Mouse (Mus musculus) midbrain, embryonic 11.5 days (tissue): ENCODE data around the gene Hoxa6. TPM values are rescaled to one million over a fixed set of nuclear protein-coding genes. Genes with fewer than 3 reads are reported as not detected.

Experiments used
- ATAC-seq: fragments of 200-750 bp; cut with Nextera tagmentation; 2 replicates; pipeline ENCODE4 v1.8.0; 2017; ENCODE audit warnings: moderate TSS enrichment, moderate library complexity; ENCODE audit not compliant: low FRiP score
- DNase-seq: peaks from one replicate; pipeline ENCODE4 v3.0.0; 2015; ENCODE audit warnings: low spot score; ENCODE audit errors: missing footprints
- H3K27ac ChIP-seq: fragments of 300-500 bp; sonication (generic); 2 replicates; pipeline ENCODE4 v1.5.1; 2014; ENCODE audit warnings: low read depth, low read length
- H3K27me3 ChIP-seq: fragments of 300-500 bp; sonication (generic); 2 replicates; pipeline ENCODE4 v1.6.1; 2014; ENCODE audit warnings: mild to moderate bottlenecking, low read length, moderate library complexity, mixed read lengths; ENCODE audit not compliant: control insufficient read depth, insufficient read depth
- H3K36me3 ChIP-seq: fragments of 300-500 bp; sonication (generic); 2 replicates; pipeline ENCODE4 v1.6.1; 2014; ENCODE audit warnings: mild to moderate bottlenecking, low read length, moderate library complexity, mixed read lengths; ENCODE audit not compliant: control insufficient read depth, insufficient read depth
- H3K4me1 ChIP-seq: fragments of 300-500 bp; sonication (generic); 2 replicates; pipeline ENCODE4 v1.6.1; 2014; ENCODE audit warnings: low read length; ENCODE audit not compliant: control insufficient read depth, insufficient read depth
- H3K4me2 ChIP-seq: fragments of 300-500 bp; sonication (generic); 2 replicates; pipeline ENCODE4 v1.6.1; 2014; ENCODE audit warnings: mild to moderate bottlenecking, moderate library complexity
- H3K4me3 ChIP-seq: fragments of 300-500 bp; sonication (generic); 2 replicates; pipeline ENCODE4 v1.5.1; 2014; ENCODE audit warnings: low read depth, low read length
- H3K9ac ChIP-seq: fragments of 300-500 bp; sonication (generic); 2 replicates; pipeline ENCODE4 v1.6.1; 2014; ENCODE audit warnings: low read length
- H3K9me3 ChIP-seq: fragments of 300-500 bp; sonication (generic); 2 replicates; pipeline ENCODE4 v1.6.1; 2016; ENCODE audit warnings: low read length; ENCODE audit not compliant: control insufficient read depth
- WGBS: fragments of 180-500 bp; shearing (Covaris S2); extraction: QIAGEN DNeasy Blood & Tissue Kit; methylation state at CpG from one replicate; pipeline ENCODE4 v1.1.7; 2014; 5-methylcytosine and 5-hydroxymethylcytosine counted together
- polyA plus RNA-seq: library from polyadenylated mRNA; unstranded; fragments of >200 nt; fragmentation: Nextera tagmentation; extraction: Ambion mirVana; gene quantifications from 2 replicates; pipeline ENCODE4 v1.2.1, GENCODE M21; 2014

Gene Hoxa6
- polyA plus RNA-seq: not detected in 2 replicates

DNA sequence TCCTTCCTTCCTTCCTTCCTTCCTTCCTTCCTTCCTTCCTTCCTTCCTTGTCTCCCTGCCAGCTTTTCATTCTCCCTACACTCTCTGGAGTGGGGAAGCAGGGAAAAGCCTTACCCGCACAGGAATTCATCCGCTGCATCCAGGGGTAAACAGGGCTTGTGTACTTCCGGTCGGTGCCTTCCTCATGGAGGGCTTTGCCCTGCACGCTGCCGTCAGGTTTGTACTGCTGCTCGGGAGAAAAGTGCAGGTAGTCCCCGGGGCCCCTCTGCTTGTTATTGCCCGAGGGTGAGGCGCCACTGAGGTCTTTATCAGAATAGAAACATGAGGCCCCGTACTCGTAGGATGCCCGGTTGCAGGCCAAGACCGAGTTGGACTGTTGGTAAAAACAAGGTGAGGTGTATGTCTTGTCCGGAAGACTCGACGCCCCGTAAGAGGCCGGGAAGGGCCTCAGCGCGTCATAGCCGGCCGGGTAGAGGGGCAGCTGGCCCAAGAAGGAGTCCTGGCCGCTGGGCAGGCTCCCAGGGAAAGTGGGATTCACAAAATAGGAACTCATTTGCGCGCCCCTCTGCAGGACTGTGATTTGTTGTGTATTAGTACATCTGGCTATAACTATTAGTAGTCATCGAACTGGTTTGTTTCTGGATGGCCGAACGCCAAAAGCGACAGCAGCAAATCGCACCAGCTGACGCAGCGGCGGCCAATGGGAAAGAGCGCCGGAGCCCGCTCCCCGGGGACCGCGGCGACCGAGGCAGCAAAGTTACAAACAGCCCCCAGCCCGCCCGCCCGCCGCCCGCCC, at the start of gene Hoxa6:
Gene Hoxa6 (minus strand): TSS at position 651 of the 796 bp plus-strand sequence.
- Histone ChIP-seq H3K9me3 (no peaks in the 10 kb centered on the region), H3K27me3 (peaks cover 100% of the 10 kb centered on the region), H3K4me3 (no peak within 1 kb of the TSS), H3K4me2 (no peak within 1 kb of the TSS), H3K36me3 (no peaks in the 10 kb centered on the region), H3K4me1 (peaks cover 7% of the 10 kb centered on the region), H3K27ac (no peak within 1 kb of the TSS), H3K9ac (no peak within 1 kb of the TSS)
- WGBS: under 1% methylated on average over 47 of the region's 47 CpGs
- ATAC-seq (no peak), DNase-seq (no peak)

GRCm38 (mm10) chr6:52256956-52257355, 48.4 kb upstream of the Hoxa6 start:
- Histone ChIP-seq H3K4me2 (no peak overlapping the region), H3K27me3 (peaks cover 96% of the 10 kb centered on the region), H3K4me3 (no peak overlapping the region), H3K9ac (no peak overlapping the region), H3K4me1 (no peaks in the 10 kb centered on the region; the same call in 1 of the 2 replicates), H3K27ac (no peak overlapping the region), H3K9me3 (no peaks in the 10 kb centered on the region), H3K36me3 (no peaks in the 10 kb centered on the region)
- ATAC-seq: no peak
- DNase-seq: peak; percentile 99
- WGBS: 1% methylated on average over 6 of the region's 6 CpGs

DNA sequence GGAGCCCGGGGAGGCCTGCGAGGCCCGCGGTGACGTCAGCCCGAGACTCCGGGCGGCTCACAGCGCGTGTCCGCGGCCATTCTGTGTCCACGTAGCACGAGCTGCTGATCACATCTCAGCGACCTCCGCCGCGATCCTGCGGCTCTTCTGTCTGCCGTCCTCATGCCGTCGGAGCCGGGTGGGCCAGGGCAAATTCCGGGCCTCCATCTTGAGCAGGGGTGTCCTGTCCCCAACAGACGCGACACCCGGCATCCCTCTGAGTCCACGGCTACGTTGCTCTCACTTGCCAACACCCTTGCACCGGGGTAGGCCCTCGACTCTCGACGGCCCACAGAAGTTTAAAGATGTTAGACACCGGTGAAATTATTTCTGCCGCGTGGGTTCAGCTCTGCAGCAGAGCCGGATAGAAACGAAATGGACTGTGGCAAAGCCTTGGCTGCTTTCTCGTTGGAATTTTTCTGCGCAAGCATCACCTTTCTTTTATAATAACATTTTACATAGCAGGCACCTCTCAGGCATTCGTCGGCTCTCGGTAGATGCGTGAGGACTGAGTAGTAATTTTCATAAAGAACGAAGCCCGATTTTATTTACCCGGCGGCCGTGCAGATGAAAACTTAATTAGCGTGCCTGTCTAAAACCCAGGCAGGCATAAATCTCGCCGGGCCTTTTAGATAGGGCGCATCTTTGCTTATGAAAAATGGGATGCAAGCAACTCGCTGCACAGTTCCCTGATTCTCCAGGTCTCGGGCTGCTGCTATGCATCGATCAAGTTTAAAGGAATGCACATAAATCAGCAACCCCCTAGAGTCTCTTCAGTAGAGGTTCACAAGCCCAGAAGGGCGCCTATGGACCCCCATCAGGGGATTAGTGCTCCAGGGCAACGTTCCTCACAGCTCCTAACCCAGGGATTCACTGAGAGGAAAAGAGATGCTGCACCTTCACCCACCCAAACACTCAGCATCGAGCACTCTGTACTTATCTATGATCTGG, 45.3 kb upstream of the Hoxa6 start:
- Histone ChIP-seq H3K27me3 (peaks cover 96% of the 10 kb centered on the region), H3K9ac (no peak overlapping the region), H3K4me2 (no peak overlapping the region), H3K27ac (no peak overlapping the region), H3K36me3 (no peaks in the 10 kb centered on the region), H3K4me1 (no peaks in the 10 kb centered on the region), H3K4me3 (no peak overlapping the region), H3K9me3 (no peaks in the 10 kb centered on the region)
- DNase-seq (peak; percentile 98), ATAC-seq (no peak)
- under 1% methylated on average over 59 of the region's 59 CpGs for WGBS

DNA sequence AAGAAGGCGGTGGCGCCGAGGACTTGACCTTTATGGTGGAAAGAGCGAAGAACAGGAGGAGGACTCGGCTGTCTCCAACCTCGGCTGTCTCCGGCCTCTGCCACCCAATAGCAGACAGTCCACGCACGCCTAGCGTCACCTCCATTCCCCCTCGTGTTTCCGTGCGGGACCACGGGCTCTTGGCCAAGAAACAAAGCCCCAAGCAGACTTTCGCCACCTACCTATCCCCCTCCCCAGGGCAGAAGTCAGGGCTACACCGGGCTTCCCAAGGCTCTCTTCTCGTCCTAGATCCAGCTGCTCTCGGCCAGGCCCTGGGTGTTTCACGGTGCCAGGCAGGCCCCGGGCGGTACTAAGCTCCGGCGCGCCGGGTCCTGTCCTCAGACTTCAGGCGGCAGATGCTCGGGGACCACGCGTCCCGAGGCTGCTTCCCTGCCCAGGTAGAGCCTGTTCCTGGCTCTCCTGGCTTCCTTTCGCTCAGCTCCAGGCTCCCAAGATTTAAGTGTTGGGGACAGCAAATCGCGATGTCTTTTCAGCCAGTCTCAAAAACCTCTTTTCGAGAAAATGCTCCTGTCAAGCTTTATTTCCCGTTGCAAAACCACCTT, 44.4 kb upstream of the Hoxa6 start:
- 2% methylated on average over 35 of the region's 35 CpGs for WGBS
- Histone ChIP-seq H3K36me3 (no peaks in the 10 kb centered on the region), H3K9me3 (no peaks in the 10 kb centered on the region), H3K27ac (no peak overlapping the region), H3K9ac (no peak overlapping the region), H3K27me3 (peaks cover 96% of the 10 kb centered on the region), H3K4me3 (no peak overlapping the region), H3K4me1 (no peaks in the 10 kb centered on the region), H3K4me2 (no peak overlapping the region)
- ATAC-seq (no peak), DNase-seq (peak; percentile 95)

DNA sequence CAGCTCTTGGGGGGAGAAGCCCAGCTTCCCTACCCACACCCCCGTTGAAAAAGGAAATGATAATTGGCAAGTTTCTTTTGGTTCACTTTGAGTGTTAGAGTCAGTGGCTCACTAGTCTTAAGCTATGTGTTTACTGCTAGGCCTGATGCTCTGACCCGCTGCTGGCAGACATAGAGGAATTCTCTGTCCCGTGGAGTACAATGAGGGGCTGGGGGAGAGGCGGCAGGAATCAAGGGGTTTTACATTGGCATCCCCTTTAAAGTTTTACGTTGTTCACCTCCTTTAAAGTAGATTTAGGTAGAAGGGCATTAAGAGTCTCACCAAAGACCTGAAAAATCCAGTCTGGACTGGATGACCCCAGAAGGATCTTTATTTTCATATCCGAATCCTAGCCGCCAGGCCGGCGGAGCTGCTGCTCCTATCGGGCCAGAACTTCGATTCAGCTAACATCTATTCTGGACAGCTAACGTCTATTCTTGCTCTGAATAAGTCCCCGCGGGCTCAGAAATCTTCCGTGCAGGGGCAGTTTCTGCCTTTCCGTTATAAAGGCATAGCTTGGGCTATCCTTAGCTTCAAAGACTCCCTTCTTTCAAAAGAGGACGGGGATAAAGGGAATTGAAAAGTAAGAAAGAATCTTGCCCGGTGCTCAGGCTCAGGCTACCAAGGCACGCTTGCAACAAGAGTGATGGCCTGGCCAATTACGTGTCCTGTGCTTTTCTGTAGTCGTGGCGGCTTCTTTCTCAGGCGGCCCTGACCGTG, 43.7 kb upstream of the Hoxa6 start:
- Histone ChIP-seq H3K36me3 (no peaks in the 10 kb centered on the region), H3K27me3 (peaks cover 98% of the 10 kb centered on the region), H3K4me1 (no peaks in the 10 kb centered on the region), H3K9me3 (no peaks in the 10 kb centered on the region), H3K9ac (no peak overlapping the region), H3K4me3 (no peak overlapping the region), H3K27ac (no peak overlapping the region), H3K4me2 (no peak overlapping the region)
- DNase-seq: peak; percentile 97
- no peak for ATAC-seq
- WGBS: 2% methylated on average over 24 of the region's 24 CpGs

DNA sequence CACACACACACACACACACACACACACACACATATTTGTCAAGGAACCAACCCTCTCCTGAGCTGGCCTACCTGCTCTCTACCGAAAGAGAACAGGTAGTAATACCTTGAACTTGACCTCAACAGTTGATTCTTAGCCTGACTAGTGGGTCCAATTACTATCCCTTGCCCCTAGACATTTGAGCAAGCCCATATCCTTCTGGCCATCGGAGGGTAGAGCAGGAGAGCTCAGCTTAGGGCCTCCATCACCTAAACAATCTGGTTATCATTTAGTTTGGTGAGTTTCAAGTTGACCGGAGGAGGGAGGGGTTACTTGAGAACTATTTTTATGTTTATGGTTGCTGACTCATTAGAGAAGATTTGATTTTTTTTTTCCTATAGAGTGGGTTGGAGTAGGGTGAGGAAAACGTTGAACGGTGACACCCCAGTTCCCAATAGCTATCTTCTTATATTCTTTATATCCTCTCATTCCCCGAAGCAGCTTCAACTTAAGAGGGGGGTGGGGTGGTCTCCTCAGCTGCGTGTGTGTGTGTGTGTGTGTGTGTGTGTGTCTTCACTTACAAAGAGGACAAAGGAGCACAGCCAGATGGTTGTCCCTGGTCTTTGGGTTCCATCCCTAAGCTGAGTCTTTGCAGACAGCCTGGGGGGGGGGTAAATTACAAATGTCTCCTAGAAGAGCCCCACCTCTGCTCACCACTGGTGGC, 42.8 kb upstream of the Hoxa6 start:
- no peaks in the 10 kb centered on the region for H3K36me3 ChIP-seq
- WGBS: 12% methylated on average over 7 of the region's 7 CpGs
- DNase-seq: peak; percentile 93
- no peaks in the 10 kb centered on the region for H3K4me1 ChIP-seq
- no peak overlapping the region for H3K9ac ChIP-seq
- no peak for ATAC-seq
- H3K27me3 ChIP-seq: peaks cover 100% of the 10 kb centered on the region
- no peak overlapping the region for H3K4me3 ChIP-seq
- no peak overlapping the region for H3K4me2 ChIP-seq
- H3K9me3 ChIP-seq: no peaks in the 10 kb centered on the region
- no peak overlapping the region for H3K27ac ChIP-seq

GRCm38 (mm10) chr6:52249826-52250225, 41.3 kb upstream of the Hoxa6 start:
- 0% methylated on average over 4 of the region's 4 CpGs for WGBS
- H3K27ac ChIP-seq: no peak overlapping the region
- H3K4me2 ChIP-seq: no peak overlapping the region

DNA sequence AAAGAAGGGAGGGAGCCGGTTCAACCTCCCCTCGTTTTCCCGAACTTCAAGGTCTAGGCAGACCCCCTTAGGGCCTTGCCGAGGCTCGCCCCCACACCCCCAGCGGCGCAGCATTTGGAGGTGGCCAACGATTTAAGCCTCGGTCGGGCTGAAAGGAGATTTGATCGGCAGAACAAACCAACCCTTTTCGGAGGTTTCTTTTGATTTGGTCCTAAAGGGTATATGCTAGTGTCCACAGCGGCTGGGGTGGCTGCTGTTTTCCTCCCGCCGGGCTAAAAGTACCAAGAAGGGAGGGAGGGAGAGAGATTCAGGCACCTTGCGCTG, 40.9 kb upstream of the Hoxa6 start:
- no peaks in the 10 kb centered on the region for H3K9me3 ChIP-seq
- no peak overlapping the region for H3K9ac ChIP-seq
- 1% methylated on average over 15 of the region's 16 CpGs for WGBS
- ATAC-seq (no peak), DNase-seq (no peak)
- H3K4me3 ChIP-seq: no peak overlapping the region
- no peaks in the 10 kb centered on the region for H3K36me3 ChIP-seq
- H3K27ac ChIP-seq: no peak overlapping the region
- H3K4me2 ChIP-seq: no peak overlapping the region
- peaks cover 100% of the 10 kb centered on the region for H3K27me3 ChIP-seq
- H3K4me1 ChIP-seq: no peaks in the 10 kb centered on the region

More at GRCm38 (mm10) chr6:52249826-52250225, 41.3 kb upstream of the Hoxa6 start:
- Histone ChIP-seq H3K36me3 (no peaks in the 10 kb centered on the region), H3K4me3 (no peak overlapping the region), H3K9ac (no peak overlapping the region), H3K27me3 (peaks cover 100% of the 10 kb centered on the region), H3K4me1 (no peaks in the 10 kb centered on the region), H3K9me3 (no peaks in the 10 kb centered on the region)
- no peak for DNase-seq
- ATAC-seq: no peak
